Mouse (Mus musculus): ENCODE results near the gene Pde6d. TPM values are rescaled to one million over a fixed set of nuclear protein-coding genes. Genes with fewer than 3 reads are reported as not detected.

Gene Pde6d
- polyA plus RNA-seq, 1 experiment from 2014 or later, result 61.2 TPM

DNA sequence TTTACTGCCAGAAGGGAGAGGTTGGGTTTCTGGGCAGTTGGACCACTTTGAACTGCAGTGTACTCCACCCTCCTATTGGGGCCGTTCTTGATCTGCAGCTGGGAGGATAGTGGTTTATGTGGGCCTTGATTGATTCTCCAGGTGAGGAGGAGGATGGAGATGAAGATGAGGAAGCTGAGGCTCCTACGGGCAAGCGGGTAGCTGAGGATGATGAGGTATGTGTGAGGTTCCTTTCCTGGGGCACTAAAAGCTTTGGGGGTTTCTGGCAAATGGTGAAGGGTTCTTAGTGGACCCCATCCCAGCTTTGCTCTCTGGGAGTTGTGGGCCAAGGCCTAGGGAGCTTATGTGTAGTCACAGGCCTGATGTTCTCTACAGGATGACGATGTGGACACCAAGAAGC is 52.8 kb downstream of the Pde6d start:
- Histone ChIP-seq H3K36me3 (replicated peaks) (peaks cover 55% of the 10 kb centered on the region), H3K27ac (replicated peaks) (peak overlapping the region; percentile 99), H3K4me1 (peaks cover 47% of the 10 kb centered on the region), H3K4me3 (peak overlapping the region; percentile 100), H3K9me3 (no peaks in the 10 kb centered on the region), H3K27me3 (replicated peaks; ENCODE audit: low read depth, poor library complexity, severe bottlenecking) (no peaks in the 10 kb centered on the region)
- no peak for DNase-seq (ENCODE audit: low spot score)
- 58% methylated on average over 4 of the region's 4 CpGs for WGBS

DNA sequence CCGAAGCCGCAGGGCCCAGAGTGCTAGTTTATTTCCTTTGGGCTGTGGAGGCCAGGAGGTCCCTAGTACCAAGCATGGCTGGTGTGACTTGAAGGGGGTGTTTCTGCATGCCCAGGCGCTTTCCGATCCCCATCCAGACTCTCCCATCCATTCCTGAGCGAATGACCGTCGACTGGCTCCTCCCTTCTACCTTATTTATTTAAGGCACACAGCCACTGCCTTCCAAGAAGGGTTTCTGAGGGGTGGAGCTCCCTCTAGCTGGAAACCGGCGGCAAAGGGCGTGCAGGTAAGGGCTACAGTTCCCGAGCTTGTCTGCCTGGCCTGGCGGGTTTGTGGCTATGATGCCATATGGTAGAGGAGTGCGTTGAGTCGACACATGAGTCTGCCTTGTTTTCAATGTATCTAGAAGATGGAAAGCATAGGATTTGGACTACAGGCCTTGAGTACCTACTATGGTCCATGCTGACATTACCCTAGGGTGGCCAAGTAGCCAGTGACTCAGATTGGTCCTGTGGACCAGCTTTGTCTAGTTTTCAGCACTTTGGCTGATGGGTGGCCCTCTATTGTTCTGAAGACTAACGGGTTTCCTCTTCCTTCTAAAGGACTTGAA is 53.8 kb downstream of the Pde6d start:
- Histone ChIP-seq H3K4me3 (peak overlapping the region; percentile 100), H3K4me1 (peaks cover 56% of the 10 kb centered on the region), H3K9me3 (no peaks in the 10 kb centered on the region), H3K27me3 (replicated peaks; ENCODE audit: low read depth, poor library complexity, severe bottlenecking) (no peaks in the 10 kb centered on the region), H3K27ac (replicated peaks) (peak overlapping the region; percentile 99), H3K36me3 (replicated peaks) (peaks cover 51% of the 10 kb centered on the region)
- WGBS, result under 1% methylated on average over 15 of the region's 15 CpGs
- DNase-seq (ENCODE audit: low spot score), result no peak

DNA sequence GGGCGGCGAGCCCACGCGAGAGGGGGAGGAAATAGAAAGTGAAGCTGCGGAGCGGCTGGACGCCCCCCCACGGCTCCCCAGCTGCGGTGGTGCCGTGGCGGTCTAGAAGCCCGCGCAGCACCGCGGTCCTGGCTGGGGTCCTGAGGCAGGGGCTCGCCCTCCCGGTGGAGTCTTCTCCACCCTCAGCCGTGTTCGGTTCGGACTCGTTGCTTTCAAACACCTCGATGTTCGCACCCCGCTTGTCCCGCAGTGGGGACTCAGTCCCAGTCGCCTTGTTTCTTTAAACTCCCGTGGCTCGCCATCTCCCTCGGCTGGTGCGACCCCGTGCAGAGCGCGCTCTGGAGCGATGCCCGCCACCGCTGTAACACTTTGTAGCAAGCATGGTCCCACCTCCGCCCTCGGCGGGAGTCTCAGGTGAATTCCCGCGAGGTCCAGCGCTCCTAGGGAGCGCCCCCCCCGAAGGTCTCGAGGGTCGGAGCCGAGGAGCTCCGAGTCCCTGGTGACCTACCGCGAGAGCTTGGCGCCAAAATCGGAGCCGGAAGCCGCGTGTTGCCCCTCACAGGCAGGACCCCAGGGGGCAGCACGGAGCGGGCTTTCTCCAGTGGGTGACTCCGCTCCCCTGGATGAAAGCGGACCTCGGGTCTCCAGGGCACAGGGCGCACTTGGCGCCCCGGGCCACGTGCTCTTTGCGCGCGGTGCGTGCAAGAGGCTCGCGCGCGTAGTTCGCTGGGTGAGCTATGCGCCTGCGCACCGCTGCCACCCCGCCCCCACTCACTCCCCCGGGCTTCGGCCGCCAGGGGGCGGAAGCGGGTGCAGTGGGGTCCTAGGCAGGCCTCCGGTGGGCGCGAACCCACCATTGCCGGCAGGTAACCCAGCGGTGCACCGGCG is 54.6 kb downstream of the Pde6d start:
- under 1% methylated on average over 89 of the region's 89 CpGs for WGBS
- H3K27me3 ChIP-seq (replicated peaks; ENCODE audit: low read depth, poor library complexity, severe bottlenecking), result no peaks in the 10 kb centered on the region
- peak; percentile 92 for DNase-seq (ENCODE audit: low spot score)
- H3K4me1 ChIP-seq, result peaks cover 59% of the 10 kb centered on the region
- H3K27ac ChIP-seq (replicated peaks), result peak overlapping the region; percentile 99
- H3K9me3 ChIP-seq, result no peaks in the 10 kb centered on the region
- peak overlapping the region; percentile 100 for H3K4me3 ChIP-seq
- peaks cover 44% of the 10 kb centered on the region for H3K36me3 ChIP-seq (replicated peaks)

DNA sequence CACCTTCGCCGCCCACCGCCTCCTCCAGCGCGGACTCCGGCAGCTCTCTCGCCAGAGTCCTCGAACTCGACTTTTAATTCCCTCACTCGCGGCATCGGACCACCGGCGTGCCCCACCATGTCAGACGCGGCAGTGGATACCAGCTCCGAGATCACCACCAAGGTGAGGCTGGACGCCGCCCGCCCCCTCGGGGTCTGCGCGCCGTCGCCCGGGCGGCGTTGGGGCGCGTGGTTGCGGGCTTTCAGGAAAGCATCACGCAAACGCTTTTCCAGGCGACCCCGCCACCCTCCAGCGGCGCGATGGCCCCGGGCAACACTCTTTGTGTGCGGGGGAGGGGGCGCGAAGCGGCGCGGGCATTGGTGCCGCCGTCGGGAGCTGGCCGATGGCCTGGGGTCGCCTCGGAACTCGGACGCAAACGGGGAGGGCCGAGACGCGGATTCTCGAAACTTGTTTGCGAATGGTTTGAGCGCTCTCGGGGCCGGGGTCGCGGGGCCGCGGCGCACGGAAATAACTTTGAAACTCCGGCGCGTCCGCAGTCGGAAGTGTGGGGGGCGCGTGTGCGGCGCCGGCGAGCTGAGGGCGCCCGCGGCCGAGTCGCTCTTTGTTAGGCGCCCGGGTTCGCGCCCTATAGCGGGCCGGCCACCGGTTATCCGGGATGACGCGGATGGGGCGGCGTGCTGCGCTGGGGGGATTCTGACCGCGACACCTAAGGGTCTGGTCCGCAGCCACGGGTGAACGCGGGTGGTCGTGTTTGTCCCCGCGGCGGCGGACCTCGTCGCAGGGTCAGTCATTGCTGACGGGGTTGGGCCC is 55.4 kb downstream of the Pde6d start:
- peak; percentile 64 for DNase-seq (ENCODE audit: low spot score)
- WGBS, result under 1% methylated on average over 111 of the region's 111 CpGs
- peaks cover 60% of the 10 kb centered on the region for H3K4me1 ChIP-seq
- no peaks in the 10 kb centered on the region for H3K27me3 ChIP-seq (replicated peaks; ENCODE audit: low read depth, poor library complexity, severe bottlenecking)
- peak overlapping the region; percentile 100 for H3K4me3 ChIP-seq
- H3K9me3 ChIP-seq, result no peaks in the 10 kb centered on the region
- H3K36me3 ChIP-seq (replicated peaks), result peaks cover 42% of the 10 kb centered on the region
- peak overlapping the region; percentile 99 for H3K27ac ChIP-seq (replicated peaks)

DNA sequence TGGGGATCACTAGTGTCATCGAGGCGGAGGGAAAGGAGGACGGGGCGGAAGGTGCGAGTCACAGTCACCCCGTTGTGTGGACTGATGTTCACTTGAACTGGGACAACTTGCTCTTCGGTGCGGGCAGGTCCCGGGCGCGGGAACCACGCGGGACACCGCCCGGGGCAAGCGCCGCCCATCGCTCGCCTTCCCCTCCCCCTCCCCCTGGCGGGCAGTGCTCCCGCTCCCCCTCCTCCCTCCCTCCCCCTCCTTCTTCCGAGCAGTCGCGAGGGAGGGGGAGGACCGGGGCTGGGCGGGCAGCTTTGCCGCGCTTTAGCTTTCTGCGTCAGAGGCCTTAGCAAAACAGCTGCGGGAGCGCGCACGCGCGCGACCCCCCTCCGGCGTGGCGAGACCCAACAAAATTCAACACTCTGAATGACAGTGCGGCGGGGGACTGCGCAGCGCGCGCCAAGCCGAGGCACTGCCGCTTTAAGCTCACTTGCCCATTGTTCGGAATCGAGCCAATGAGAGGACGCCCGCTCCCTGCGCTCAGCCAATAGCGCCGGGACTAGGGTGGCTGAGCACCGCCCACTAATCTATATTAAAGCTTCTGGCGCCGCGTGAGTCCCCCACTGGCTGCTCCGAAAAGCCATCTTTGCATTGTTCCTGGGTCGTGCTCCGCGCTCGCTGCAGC is 56.2 kb downstream of the Pde6d start, which contains the start of gene Ptma:
Gene Ptma, plus strand, starts transcription at position 611 of the 673 bp plus-strand sequence.
- Histone ChIP-seq H3K27ac (replicated peaks) (peak within 1 kb of the TSS; percentile 99), H3K36me3 (replicated peaks) (peaks cover 35% of the 10 kb centered on the region), H3K27me3 (replicated peaks; ENCODE audit: low read depth, poor library complexity, severe bottlenecking) (no peaks in the 10 kb centered on the region), H3K4me3 (peak within 1 kb of the TSS; percentile 100), H3K9me3 (no peaks in the 10 kb centered on the region), H3K4me1 (peaks cover 59% of the 10 kb centered on the region)
- under 1% methylated on average over 60 of the region's 63 CpGs for WGBS
- DNase-seq (ENCODE audit: low spot score), result peak; percentile 100

DNA sequence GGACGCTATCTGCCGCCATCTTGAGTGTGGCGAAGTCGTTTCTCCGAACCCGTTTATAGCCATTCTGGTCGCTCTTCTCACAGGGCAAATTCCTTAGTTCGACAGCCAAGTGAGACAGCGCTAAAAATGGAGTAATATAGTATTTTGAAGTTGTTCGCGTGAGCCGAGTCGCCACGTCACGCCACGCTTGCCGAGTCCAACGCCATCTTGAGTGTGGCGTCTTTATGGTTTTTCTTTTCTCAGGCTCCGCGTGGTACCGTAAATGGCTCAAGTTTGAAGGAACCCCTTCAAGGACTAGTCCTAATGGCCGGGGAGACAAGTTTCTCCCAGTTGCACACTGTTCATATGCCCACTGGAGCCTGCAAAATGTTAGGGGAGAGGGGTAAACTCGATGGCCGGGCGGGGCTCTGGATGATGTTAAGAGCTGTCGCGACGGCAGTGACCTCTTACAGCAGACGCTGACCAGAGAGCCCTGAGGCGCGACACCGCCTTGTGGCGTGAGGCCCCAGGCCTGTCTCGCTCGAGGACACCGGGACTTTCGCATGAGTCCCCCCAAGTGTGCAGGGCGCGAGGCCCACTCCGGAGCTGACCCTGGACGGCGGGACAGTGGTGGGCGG is 56.8 kb downstream of the Pde6d start:
- Histone ChIP-seq H3K4me1 (peaks cover 53% of the 10 kb centered on the region), H3K4me3 (peak overlapping the region; percentile 100), H3K9me3 (no peaks in the 10 kb centered on the region), H3K36me3 (replicated peaks) (peaks cover 29% of the 10 kb centered on the region), H3K27ac (replicated peaks) (peak overlapping the region; percentile 99), H3K27me3 (replicated peaks; ENCODE audit: low read depth, poor library complexity, severe bottlenecking) (no peaks in the 10 kb centered on the region)
- no peak for DNase-seq (ENCODE audit: low spot score)
- under 1% methylated on average over 44 of the region's 44 CpGs for WGBS

DNA sequence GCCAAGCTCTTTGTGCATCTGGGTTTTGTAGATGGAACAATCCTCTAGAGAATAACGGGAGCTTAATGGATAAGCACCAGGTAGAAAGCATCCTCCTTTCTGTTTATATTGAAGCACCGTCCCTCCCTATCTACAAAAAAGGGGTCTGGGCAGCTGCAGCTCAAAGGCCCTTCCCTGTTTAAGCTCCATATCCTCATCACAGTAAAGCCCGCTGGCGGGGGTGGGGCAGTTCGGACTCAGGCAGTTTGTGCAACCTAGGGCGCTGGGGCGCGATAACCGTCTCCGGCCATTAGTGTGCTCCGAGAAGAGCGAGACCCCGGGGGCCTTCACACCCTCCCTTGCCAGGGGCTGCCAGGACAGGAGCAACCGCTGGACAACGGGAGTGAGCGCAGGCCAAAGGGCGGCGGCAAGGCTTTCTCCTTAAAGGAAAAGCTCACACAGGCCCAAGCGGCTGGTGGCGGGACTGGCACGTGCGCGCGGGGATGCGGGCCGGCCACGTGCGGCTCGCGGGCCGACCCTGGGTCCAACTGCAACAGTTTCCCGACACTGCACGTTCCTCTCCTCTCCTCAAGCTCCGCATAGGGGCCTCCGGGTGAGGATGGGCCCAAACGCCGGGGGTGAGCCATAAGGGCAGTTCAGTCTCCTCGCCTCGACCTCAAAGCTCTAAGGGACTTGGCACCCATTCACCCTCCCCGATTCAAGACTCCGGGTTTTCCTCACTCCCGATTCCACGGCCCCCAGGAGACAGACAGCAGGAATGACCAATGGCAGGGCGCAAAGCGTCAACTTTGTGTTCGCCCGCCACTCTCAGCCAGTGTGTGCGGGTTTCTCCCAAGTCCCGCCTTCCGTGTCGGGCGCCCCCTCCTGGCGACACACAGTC is 57.6 kb downstream of the Pde6d start:
- Histone ChIP-seq H3K27me3 (replicated peaks; ENCODE audit: low read depth, poor library complexity, severe bottlenecking) (no peaks in the 10 kb centered on the region), H3K27ac (replicated peaks) (peak overlapping the region; percentile 99), H3K36me3 (replicated peaks) (peaks cover 26% of the 10 kb centered on the region), H3K4me1 (peaks cover 57% of the 10 kb centered on the region), H3K4me3 (peak overlapping the region; percentile 100), H3K9me3 (no peaks in the 10 kb centered on the region)
- WGBS, result 2% methylated on average over 53 of the region's 53 CpGs
- DNase-seq (ENCODE audit: low spot score), result peak; percentile 99

DNA sequence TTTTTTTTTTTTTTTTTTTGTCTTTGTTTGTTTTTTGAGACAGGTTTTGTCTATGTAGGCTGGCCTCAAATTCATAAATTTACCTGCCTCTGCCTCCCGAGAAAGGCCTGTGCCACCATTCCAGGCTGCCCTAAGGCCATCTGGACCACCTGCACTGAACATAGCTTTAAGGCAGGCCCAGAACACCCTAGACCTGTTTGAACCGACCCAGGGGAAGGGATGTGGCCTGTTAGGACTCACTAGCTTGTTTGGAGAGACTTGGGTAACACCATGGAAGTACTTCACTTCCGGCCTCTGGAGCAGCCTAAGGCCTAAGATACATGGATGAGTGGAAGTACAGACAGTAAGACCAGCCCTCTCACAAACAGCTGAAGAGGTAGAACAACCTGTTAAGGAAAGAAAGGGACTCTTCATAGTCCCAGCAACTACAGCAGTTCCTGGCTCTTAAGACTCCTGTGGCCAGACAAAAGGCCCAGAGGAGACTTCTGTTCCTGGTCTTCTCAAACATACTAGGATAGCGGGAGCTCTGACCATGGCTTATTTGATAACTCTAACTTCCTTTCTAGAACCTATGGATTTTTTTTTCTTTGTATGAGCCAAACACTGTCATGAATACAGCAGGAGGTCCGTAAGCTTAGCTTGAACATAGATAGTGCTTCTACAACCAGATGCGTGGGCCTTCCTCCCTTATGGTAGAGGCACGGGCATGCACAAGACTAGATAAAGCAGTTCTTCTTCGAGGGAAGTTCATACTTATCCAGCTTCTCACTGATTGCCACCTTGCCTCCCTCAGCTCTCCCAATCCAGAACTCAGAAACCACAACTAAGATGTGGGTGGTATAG is 58.4 kb downstream of the Pde6d start:
- Histone ChIP-seq H3K27me3 (replicated peaks; ENCODE audit: low read depth, poor library complexity, severe bottlenecking) (no peaks in the 10 kb centered on the region), H3K9me3 (no peaks in the 10 kb centered on the region), H3K36me3 (replicated peaks) (peaks cover 18% of the 10 kb centered on the region), H3K27ac (replicated peaks) (peak overlapping the region; percentile 99), H3K4me1 (peaks cover 49% of the 10 kb centered on the region), H3K4me3 (peak overlapping the region; percentile 100)
- no peak for DNase-seq (ENCODE audit: low spot score)
- WGBS, result 84% methylated on average over 8 of the region's 8 CpGs

DNA sequence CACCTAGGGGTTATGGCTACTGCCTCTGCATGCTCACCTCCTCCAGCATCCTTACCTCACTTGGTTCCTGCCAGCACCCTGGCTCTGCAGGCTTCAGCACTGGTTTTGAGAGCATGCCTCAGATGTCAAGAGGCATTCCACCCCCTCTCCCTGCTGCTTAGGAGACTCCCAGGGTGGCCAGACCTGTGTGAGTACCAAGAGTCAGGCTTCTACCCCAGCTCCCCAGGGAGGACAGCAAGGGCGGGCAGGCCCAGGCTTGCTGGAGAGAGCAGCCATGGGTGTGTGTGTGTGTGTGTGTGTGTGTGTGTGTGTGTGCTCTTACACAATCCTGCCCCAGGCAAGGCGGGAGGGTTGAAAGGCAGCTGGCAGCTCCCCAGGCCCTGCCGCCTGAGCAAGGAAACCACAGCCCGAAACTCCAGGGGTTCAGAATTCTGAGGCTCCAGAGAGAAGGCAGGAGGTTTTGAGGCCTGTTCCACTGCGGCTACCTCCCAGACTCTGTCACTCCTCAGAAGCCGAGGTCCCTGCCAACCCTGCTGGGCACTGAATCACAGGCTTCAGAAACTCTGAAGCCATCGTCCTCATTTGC is 60.0 kb downstream of the Pde6d start:
- Histone ChIP-seq H3K9me3 (no peaks in the 10 kb centered on the region), H3K27ac (replicated peaks) (peak overlapping the region; percentile 71), H3K4me1 (peaks cover 47% of the 10 kb centered on the region), H3K27me3 (replicated peaks; ENCODE audit: low read depth, poor library complexity, severe bottlenecking) (no peaks in the 10 kb centered on the region), H3K4me3 (no peak overlapping the region), H3K36me3 (replicated peaks) (peaks cover 1% of the 10 kb centered on the region)
- WGBS, result 48% methylated on average over 7 of the region's 7 CpGs
- peak; percentile 50 for DNase-seq (ENCODE audit: low spot score)

DNA sequence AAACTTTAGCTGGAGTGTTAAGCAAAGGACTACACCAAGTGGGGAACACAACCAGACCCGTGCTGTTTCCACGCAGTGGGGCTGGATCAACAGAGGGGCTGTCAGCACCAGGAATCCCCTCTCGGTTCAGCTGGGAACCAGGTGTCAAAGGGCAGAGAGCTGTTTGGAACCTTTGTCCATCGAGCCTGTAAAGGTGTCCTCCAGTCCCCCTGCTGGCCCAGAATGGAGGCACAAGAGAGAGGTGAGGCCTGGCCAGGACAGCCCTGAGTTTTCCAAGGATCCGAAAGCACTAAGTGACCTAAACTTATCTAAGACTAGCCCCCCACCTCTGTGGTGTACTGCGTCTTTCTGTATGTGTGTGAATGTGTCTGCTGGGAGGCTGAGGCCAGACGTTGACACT is 62.1 kb downstream of the Pde6d start:
- WGBS, result 36% methylated on average over 7 of the region's 7 CpGs
- Histone ChIP-seq H3K4me3 (no peak overlapping the region), H3K36me3 (replicated peaks) (no peaks in the 10 kb centered on the region), H3K27ac (replicated peaks) (peak overlapping the region; percentile 63), H3K4me1 (peaks cover 45% of the 10 kb centered on the region), H3K27me3 (replicated peaks; ENCODE audit: low read depth, poor library complexity, severe bottlenecking) (no peaks in the 10 kb centered on the region), H3K9me3 (no peaks in the 10 kb centered on the region)
- peak; percentile 74 for DNase-seq (ENCODE audit: low spot score)
